Comparison of ENCODE assay signal across 35 mouse cellular contexts in genomic region chr7:3323826-3324225, GRCm38 (mm10). TPM values are rescaled to one million over a fixed set of nuclear protein-coding genes. Genes with fewer than 3 reads are reported as not detected.
"Had no signal": no experiment of that assay in that cellular context is flagged by ENCODE, and none has a peak within 500 bp of the region (broad histone marks: within the 10 kb centered on the region; RNA-seq: fewer than 3 reads in every experiment).

No protein-coding gene starts in this region.

- H3K36me3 ChIP-seq: heart, embryonic 12.5 days; heart, embryonic 13.5 days; heart, embryonic 15.5 days; hindbrain, embryonic 10.5 days; hindbrain, embryonic 12.5 days; intestine, embryonic 15.5 days; kidney, embryonic 15.5 days had no signal

- H3K4me2 ChIP-seq: heart, embryonic 11.5 days; heart, embryonic 12.5 days; heart, embryonic 13.5 days; heart, embryonic 15.5 days; hindbrain, embryonic 12.5 days; hindbrain, embryonic 13.5 days; hindbrain, embryonic 14.5 days; hindbrain, embryonic 15.5 days; intestine, embryonic 15.5 days; kidney, embryonic 15.5 days had no signal

- H3K27ac ChIP-seq: heart, embryonic 13.5 days; heart, embryonic 15.5 days; hindbrain, embryonic 10.5 days; hindbrain, embryonic 12.5 days; hindbrain, embryonic 13.5 days; hindbrain, embryonic 14.5 days; hindbrain, embryonic 15.5 days; hindbrain, postnatal 0 days; intestine, embryonic 15.5 days; kidney, embryonic 15.5 days; kidney, postnatal 0 days; layer of hippocampus, adult 2 months; left cerebral cortex, adult 2 months had no signal

- DNase-seq: heart, postnatal 10 days; heart, postnatal 14 days; heart, postnatal 36 days; heart, postnatal 4 days; kidney, adult 11 months; kidney, adult 18-20 months; kidney, adult 2 months; kidney, adult 8-10 months; kidney, adult 9 months; kidney, postnatal 10 days; kidney, postnatal 14 days; kidney, postnatal 25 days; kidney, postnatal 36 days; kidney, postnatal 4 days; layer of hippocampus, adult 9-11 months; layer of hippocampus, postnatal 36 days had no signal

- H3K9ac ChIP-seq: heart, embryonic 12.5 days; heart, embryonic 13.5 days; heart, embryonic 15.5 days; hindbrain, embryonic 12.5 days; hindbrain, embryonic 13.5 days; hindbrain, embryonic 14.5 days; hindbrain, embryonic 15.5 days; intestine, embryonic 15.5 days; kidney, embryonic 15.5 days had no signal

- H3K4me1 ChIP-seq: heart, embryonic 12.5 days; heart, embryonic 13.5 days; heart, embryonic 15.5 days; hindbrain, embryonic 12.5 days; hindbrain, embryonic 13.5 days; hindbrain, embryonic 15.5 days; intestine, embryonic 15.5 days; kidney, embryonic 15.5 days had no signal

- H3K9me3 ChIP-seq: heart, embryonic 12.5 days; heart, embryonic 13.5 days; heart, embryonic 15.5 days; hindbrain, embryonic 10.5 days; hindbrain, embryonic 12.5 days; hindbrain, embryonic 13.5 days; hindbrain, embryonic 15.5 days; intestine, embryonic 15.5 days; kidney, embryonic 15.5 days had no signal

- ATAC-seq: hindbrain, embryonic 16.5 days; hindbrain, postnatal 0 days; inflammation-experienced regulatory T-cells, adult 6 months; intestine, embryonic 15.5 days; intestine, embryonic 16.5 days; intestine, postnatal 0 days had no signal

- H3K27me3 ChIP-seq: hindbrain, embryonic 13.5 days; intestine, embryonic 15.5 days; kidney, embryonic 15.5 days had no signal

- H3K4me3 ChIP-seq: heart, embryonic 12.5 days; heart, embryonic 13.5 days; heart, embryonic 15.5 days; hindbrain, embryonic 10.5 days; hindbrain, embryonic 12.5 days; hindbrain, embryonic 13.5 days; hindbrain, embryonic 15.5 days; intestine, embryonic 15.5 days; kidney, embryonic 15.5 days; layer of hippocampus, adult 2 months; left cerebral cortex, adult 2 months had no signal

RNA-seq across cellular contexts. Expression of gene Cacng7, which starts 8.9 kb away (rescaled TPM):
- polyA plus RNA-seq: inflammation-experienced regulatory T-cells, adult 6 months had no signal
